8 mouse cellular contexts compared by ENCODE assay signal in genomic region chr9:109038086-109038895, GRCm38 (mm10). TPM values are rescaled to one million over a fixed set of nuclear protein-coding genes. Genes with fewer than 3 reads are reported as not detected.
DNase-seq lines count a peak whose midpoint lies in the region; ATAC-seq and TF ChIP-seq lines count a peak whose summit lies in the region.

Gene Shisa5 (plus strand): TSS chr9:109038565.

- no peak for TF ChIP-seq POLR2A in cerebellum, adult 2 months (IDR thresholded peaks at IDR 0.05; ENCODE audit: borderline replicate concordance, insufficient read depth, low read length)

- no peak within 1 kb of the TSS for H3K27ac ChIP-seq in cerebellum, adult 2 months (ENCODE audit: insufficient read depth, low read length)
- peak within 1 kb of the TSS; percentile 53; the same call in 1 of the 2 replicates for H3K27ac ChIP-seq in hindbrain, embryonic 15.5 days (replicated peaks)

- H3K9me3 ChIP-seq in hindbrain, embryonic 15.5 days, result no peaks in the 10 kb centered on the region

- H3K4me1 ChIP-seq in cerebellum, adult 2 months (ENCODE audit: control insufficient read depth, insufficient read depth, low read length), result 0 out of 2 replicates have a peak, but pooled peaks cover 2% of the 10 kb centered on the region
- H3K4me1 ChIP-seq in hindbrain, embryonic 15.5 days (replicated peaks), result peaks cover 21% of the 10 kb centered on the region; the same call in 1 of the 2 replicates

- H3K27me3 ChIP-seq in cerebellum, adult 2 months (ENCODE audit: control insufficient read depth, insufficient read depth, low read length), result no peaks in the 10 kb centered on the region; the same call in 1 of the 2 replicates
- no peaks in the 10 kb centered on the region for H3K27me3 ChIP-seq in hindbrain, embryonic 15.5 days

- intact Hi-C loops in left cerebral cortex, postnatal 25 days (cut with DNase I), result no loop called here

- peak within 1 kb of the TSS; percentile 95 for H3K4me2 ChIP-seq in hindbrain, embryonic 15.5 days

- DNase-seq in cerebellum, adult 2 months, result peak; percentile 54 to 63
- peak; percentile 63 for DNase-seq in cerebellum, adult 9-11 months
- DNase-seq in gastrocnemius, adult 8-10 months (ENCODE audit: low spot score in 2 of 2), result peak; percentile 57 to 67
- peak in 1 of 2 experiments; percentile 17 for DNase-seq in left cerebral cortex, postnatal 25 days (ENCODE audit: low spot score in 2 of 2)
- DNase-seq in spleen, postnatal 36 days (ENCODE audit: low spot score in 2 of 2), result peak; percentile 79 to 82

- H3K36me3 ChIP-seq in hindbrain, embryonic 15.5 days, result 0 out of 2 replicates have a peak, but pooled peaks cover 3% of the 10 kb centered on the region

- WGBS in cerebellum, adult 2 months, result under 1% methylated on average over 40 of the region's 40 CpGs
- WGBS in hindbrain, embryonic 15.5 days, result under 1% methylated on average over 38 of the region's 40 CpGs

- TF ChIP-seq CTCF in cerebellum, adult 2 months (IDR thresholded peaks at IDR 0.05; ENCODE audit: borderline replicate concordance, insufficient read depth, low read depth, low read length), result no peak

- peak within 1 kb of the TSS; percentile 70 for H3K9ac ChIP-seq in hindbrain, embryonic 15.5 days

- ATAC-seq in cerebellum, adult (ENCODE audit: insufficient number of reproducible peaks, low FRiP score, low TSS enrichment), result no peak
- ATAC-seq in hindbrain, embryonic 15.5 days (ENCODE audit: low FRiP score, low read depth), result peak; percentile 83
- ATAC-seq in megakaryocyte progenitor cell, adult 5-6 weeks (replicated peaks; ENCODE audit: poor library complexity), result peak; percentile 92

- H3K4me3 ChIP-seq in cerebellum, adult 2 months (replicated peaks; ENCODE audit: insufficient read depth, low read depth, low read length), result peak within 1 kb of the TSS; percentile 58
- peak within 1 kb of the TSS; percentile 65 for H3K4me3 ChIP-seq in hindbrain, embryonic 15.5 days

RNA-seq across cellular contexts. Expression of gene Shisa5, which starts in this region (rescaled TPM):
- 75.0 and 79.8 TPM in 2 replicates for polyA plus RNA-seq in cerebellum, adult 2 months (2012; rRNA removed)
- total RNA-seq in gastrocnemius, adult 8-10 months (2022), result 10 to 100 TPM in 2 of 4 experiments, 1 to 10 TPM in 2; 7.0 to 11.8 (median 9.1) TPM
- polyA plus RNA-seq in hindbrain, embryonic 15.5 days (2015; fragmentation: Nextera tagmentation; extraction: Ambion mirVana), result 71.6 and 76.3 TPM in 2 replicates
- total RNA-seq in left cerebral cortex, postnatal 25 days (2021), result 10 to 100 TPM; 66.3 to 77.4 TPM
- 19.7 and 20.5 TPM in 2 replicates for total RNA-seq in megakaryocyte progenitor cell, adult 5-6 weeks (2015)
- 74.8 and 94.4 TPM in 2 replicates for total RNA-seq in megakaryocyte progenitor cell, adult 5-6 weeks (2017)
